Mouse (Mus musculus): ENCODE results near the gene P2rx4. TPM values are rescaled to one million over a fixed set of nuclear protein-coding genes. Genes with fewer than 3 reads are reported as not detected.

P2rx4 gene
- polyA plus RNA-seq, 1 experiment from 2014 or later, result 16.3 TPM

DNA sequence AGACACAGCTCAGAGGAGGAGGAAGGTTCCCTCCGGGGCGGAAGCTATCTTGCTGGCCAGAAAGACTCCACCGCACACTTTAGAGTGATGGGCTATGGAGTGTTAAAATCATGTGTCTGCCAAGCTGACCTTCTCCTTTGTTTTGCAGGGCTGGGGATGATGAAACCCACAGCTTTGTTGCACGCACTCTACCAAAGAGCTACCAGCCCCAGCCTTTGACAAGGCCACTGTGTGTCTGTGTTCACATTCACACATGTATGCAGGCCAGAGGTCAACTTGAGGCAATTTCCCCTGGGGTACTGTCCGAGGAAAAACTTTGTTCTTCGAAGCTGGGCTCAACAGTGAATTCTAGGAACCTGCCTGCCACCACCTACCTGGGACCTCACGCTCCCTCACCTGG is 28.5 kb downstream of the P2rx4 start:
- no peak for DNase-seq (ENCODE audit: low spot score)
- H3K4me1 ChIP-seq, result peaks cover 32% of the 10 kb centered on the region
- no peaks in the 10 kb centered on the region for H3K9me3 ChIP-seq
- WGBS, result 90% methylated on average over 7 of the region's 7 CpGs
- H3K27me3 ChIP-seq (ENCODE audit: insufficient read depth, poor library complexity, severe bottlenecking), result no peaks in the 10 kb centered on the region
- H3K36me3 ChIP-seq, result peaks cover 18% of the 10 kb centered on the region
- H3K4me3 ChIP-seq, result no peak overlapping the region
- H3K27ac ChIP-seq, result no peak overlapping the region

DNA sequence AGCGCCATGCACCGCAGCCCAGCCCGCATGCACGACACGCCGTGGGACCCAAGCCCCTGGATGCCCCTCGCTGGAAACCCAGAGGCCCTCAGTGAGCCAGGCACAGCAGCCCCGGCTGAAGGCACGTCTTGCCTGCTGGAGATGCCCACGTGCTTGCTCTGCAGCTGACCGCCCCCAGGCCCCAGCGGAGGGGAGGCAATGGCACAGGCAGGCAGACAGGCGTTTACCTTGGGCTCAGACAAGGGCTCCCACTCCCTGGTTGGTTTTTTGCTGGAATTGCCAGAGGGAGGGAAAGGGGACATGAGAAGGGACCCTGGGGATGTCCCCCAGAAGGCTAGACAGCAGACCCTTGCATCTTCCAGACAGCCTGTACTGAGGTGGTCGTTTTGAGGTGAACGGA is 29.4 kb downstream of the P2rx4 start:
- Histone ChIP-seq H3K27ac (no peak overlapping the region; the same call in 1 of the 2 replicates), H3K4me3 (no peak overlapping the region), H3K4me1 (peaks cover 23% of the 10 kb centered on the region), H3K27me3 (ENCODE audit: insufficient read depth, poor library complexity, severe bottlenecking) (no peaks in the 10 kb centered on the region), H3K36me3 (peaks cover 26% of the 10 kb centered on the region), H3K9me3 (no peaks in the 10 kb centered on the region)
- DNase-seq (ENCODE audit: low spot score), result no peak
- 89% methylated on average over 15 of the region's 15 CpGs for WGBS

GRCm38 (mm10) chr5:122743880-122744422 is 36.6 kb downstream of the P2rx4 start:
- no peaks in the 10 kb centered on the region for H3K27me3 ChIP-seq (ENCODE audit: insufficient read depth, poor library complexity, severe bottlenecking)
- H3K36me3 ChIP-seq, result peaks cover 68% of the 10 kb centered on the region
- H3K9me3 ChIP-seq, result no peaks in the 10 kb centered on the region
- no peaks in the 10 kb centered on the region for H3K4me1 ChIP-seq
- no peak overlapping the region for H3K27ac ChIP-seq
- 79% methylated on average over 13 of the region's 13 CpGs for WGBS
- H3K4me3 ChIP-seq, result no peak overlapping the region
- DNase-seq (ENCODE audit: low spot score), result no peak

DNA sequence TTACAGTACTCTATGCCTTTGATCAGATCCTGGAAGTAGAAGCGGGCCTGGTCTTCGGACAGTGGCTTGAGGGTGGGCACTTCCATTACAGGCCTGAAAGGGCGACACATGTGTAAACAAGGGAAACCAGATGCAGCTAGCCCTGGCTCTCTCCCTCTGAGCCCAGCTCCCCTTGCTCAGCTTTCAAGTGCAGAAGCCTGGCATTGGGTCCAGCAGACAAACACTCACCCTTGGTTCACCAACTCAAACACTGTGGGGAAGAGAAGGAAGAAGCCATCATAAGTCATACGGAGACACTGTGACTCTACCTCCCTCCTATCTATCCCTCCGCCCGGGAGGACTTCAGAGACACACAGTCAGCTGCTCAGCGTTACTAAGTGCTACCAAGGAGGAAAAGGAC is 40.6 kb downstream of the P2rx4 start:
- no peak overlapping the region for H3K27ac ChIP-seq
- peaks cover 52% of the 10 kb centered on the region for H3K36me3 ChIP-seq
- DNase-seq (ENCODE audit: low spot score), result no peak
- no peak overlapping the region for H3K4me3 ChIP-seq
- no peaks in the 10 kb centered on the region for H3K27me3 ChIP-seq (ENCODE audit: insufficient read depth, poor library complexity, severe bottlenecking)
- H3K9me3 ChIP-seq, result no peaks in the 10 kb centered on the region
- WGBS, result 70% methylated on average over 7 of the region's 7 CpGs
- H3K4me1 ChIP-seq, result no peaks in the 10 kb centered on the region

- no peak for DNase-seq (ENCODE audit: low spot score)
Observed at GRCm38 (mm10) chr5:122754477-122754876, 47.1 kb downstream of the P2rx4 start.

GRCm38 (mm10) chr5:122755620-122756019 is 48.3 kb downstream of the P2rx4 start:
- WGBS, result 93% methylated on average over 4 of the region's 4 CpGs
- Histone ChIP-seq H3K27ac (no peak overlapping the region), H3K9me3 (no peaks in the 10 kb centered on the region), H3K36me3 (peaks cover 48% of the 10 kb centered on the region), H3K4me3 (no peak overlapping the region), H3K27me3 (ENCODE audit: insufficient read depth, poor library complexity, severe bottlenecking) (no peaks in the 10 kb centered on the region), H3K4me1 (peaks cover under 1% of the 10 kb centered on the region)
- no peak for DNase-seq (ENCODE audit: low spot score)

More at GRCm38 (mm10) chr5:122754477-122754876, 47.1 kb downstream of the P2rx4 start:
- Histone ChIP-seq H3K4me1 (no peaks in the 10 kb centered on the region), H3K27ac (no peak overlapping the region), H3K27me3 (ENCODE audit: insufficient read depth, poor library complexity, severe bottlenecking) (no peaks in the 10 kb centered on the region), H3K9me3 (no peaks in the 10 kb centered on the region), H3K36me3 (peaks cover 48% of the 10 kb centered on the region), H3K4me3 (no peak overlapping the region)
- 86% methylated on average over 16 of the region's 16 CpGs for WGBS

- no peak for DNase-seq (ENCODE audit: low spot score)
- H3K4me1 ChIP-seq, result peaks cover 6% of the 10 kb centered on the region
- H3K27me3 ChIP-seq (ENCODE audit: insufficient read depth, poor library complexity, severe bottlenecking), result no peaks in the 10 kb centered on the region
- H3K4me3 ChIP-seq, result no peak overlapping the region
- H3K27ac ChIP-seq, result no peak overlapping the region
- no peaks in the 10 kb centered on the region for H3K9me3 ChIP-seq
- H3K36me3 ChIP-seq, result peaks cover 46% of the 10 kb centered on the region
- WGBS, result 86% methylated on average over 6 of the region's 6 CpGs
Observed at GRCm38 (mm10) chr5:122756144-122756543, 48.8 kb downstream of the P2rx4 start.

- H3K27ac ChIP-seq, result no peak overlapping the region
- no peaks in the 10 kb centered on the region for H3K9me3 ChIP-seq
- peaks cover 41% of the 10 kb centered on the region for H3K36me3 ChIP-seq
- H3K27me3 ChIP-seq (ENCODE audit: insufficient read depth, poor library complexity, severe bottlenecking), result no peaks in the 10 kb centered on the region
- DNase-seq (ENCODE audit: low spot score), result no peak
- 94% methylated on average over 7 of the region's 7 CpGs for WGBS
- H3K4me1 ChIP-seq, result peaks cover 9% of the 10 kb centered on the region
- H3K4me3 ChIP-seq, result no peak overlapping the region
Observed at GRCm38 (mm10) chr5:122756680-122757079, 49.3 kb downstream of the P2rx4 start.

DNA sequence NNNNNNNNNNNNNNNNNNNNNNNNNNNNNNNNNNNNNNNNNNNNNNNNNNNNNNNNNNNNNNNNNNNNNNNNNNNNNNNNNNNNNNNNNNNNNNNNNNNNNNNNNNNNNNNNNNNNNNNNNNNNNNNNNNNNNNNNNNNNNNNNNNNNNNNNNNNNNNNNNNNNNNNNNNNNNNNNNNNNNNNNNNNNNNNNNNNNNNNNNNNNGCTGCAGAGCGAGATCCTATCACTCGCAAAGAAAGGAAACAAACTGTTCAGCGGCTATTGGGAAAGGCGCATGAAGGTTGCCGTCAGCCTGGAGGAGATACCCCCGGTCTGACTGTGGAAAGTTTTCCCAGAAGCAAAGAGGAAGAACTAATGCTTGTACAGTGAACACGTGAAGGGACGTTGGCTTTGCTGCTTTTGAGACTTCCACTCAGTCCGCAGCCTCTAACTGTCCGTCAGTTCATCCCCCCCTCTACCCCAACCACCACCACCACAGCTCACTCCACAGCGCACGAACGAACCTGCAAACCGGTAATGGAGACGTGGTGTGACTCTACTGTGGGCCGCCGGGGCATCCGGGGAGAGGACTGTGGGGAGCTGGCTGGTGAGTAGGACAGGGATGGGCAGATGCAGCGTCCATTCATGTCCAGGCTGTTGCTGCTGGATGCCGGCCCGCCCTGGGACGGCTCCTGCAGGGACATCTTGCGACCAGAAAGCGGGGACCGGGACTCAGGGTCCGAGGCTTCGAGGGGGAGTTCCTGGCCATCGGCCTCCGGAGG is 56.1 kb downstream of the P2rx4 start:
- H3K36me3 ChIP-seq, result peaks cover 3% of the 10 kb centered on the region
- peak overlapping the region; percentile 72 for H3K27ac ChIP-seq
- H3K27me3 ChIP-seq (ENCODE audit: insufficient read depth, poor library complexity, severe bottlenecking), result no peaks in the 10 kb centered on the region
- WGBS, result 67% methylated on average over 29 of the region's 29 CpGs
- H3K4me3 ChIP-seq, result peak overlapping the region; percentile 23; the same call in 1 of the 2 replicates
- peaks cover 29% of the 10 kb centered on the region for H3K4me1 ChIP-seq
- no peak for DNase-seq (ENCODE audit: low spot score)
- H3K9me3 ChIP-seq, result no peaks in the 10 kb centered on the region

DNA sequence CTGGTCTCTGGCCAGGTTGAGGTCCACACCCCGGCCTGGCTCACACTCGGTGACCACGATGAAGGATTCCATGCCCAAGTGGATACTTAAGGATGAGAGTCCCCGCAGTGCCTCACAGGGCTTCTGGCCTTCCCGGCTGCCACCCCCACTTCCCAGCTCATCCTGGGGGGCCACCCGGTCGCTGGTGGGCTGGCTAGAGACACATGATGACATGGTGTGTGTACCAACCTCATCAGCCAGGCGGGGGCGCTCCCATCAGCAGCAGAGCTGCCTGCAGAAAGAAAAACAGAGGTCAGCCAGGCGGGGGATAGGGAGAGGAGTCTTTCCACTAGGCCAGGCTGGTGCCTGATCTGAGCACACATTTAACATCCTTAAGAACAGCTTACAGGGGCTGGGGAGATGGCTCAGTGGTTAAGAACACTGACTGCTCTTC is 56.7 kb downstream of the P2rx4 start:
- DNase-seq (ENCODE audit: low spot score), result no peak

GRCm38 (mm10) chr5:122767283-122767682 is 59.9 kb downstream of the P2rx4 start:
- Histone ChIP-seq H3K27me3 (ENCODE audit: insufficient read depth, poor library complexity, severe bottlenecking) (no peaks in the 10 kb centered on the region), H3K4me3 (no peak overlapping the region), H3K36me3 (peaks cover 2% of the 10 kb centered on the region), H3K27ac (no peak overlapping the region), H3K4me1 (peaks cover 28% of the 10 kb centered on the region), H3K9me3 (no peaks in the 10 kb centered on the region)
- no peak for DNase-seq (ENCODE audit: low spot score)
- WGBS, result 92% methylated on average over 11 of the region's 11 CpGs

More for the DNA sequence above, 56.7 kb downstream of the P2rx4 start:
- peak overlapping the region; percentile 72 for H3K27ac ChIP-seq
- H3K4me1 ChIP-seq, result peaks cover 29% of the 10 kb centered on the region
- H3K27me3 ChIP-seq (ENCODE audit: insufficient read depth, poor library complexity, severe bottlenecking), result no peaks in the 10 kb centered on the region
- 45% methylated on average over 10 of the region's 10 CpGs for WGBS
- H3K9me3 ChIP-seq, result no peaks in the 10 kb centered on the region
- H3K36me3 ChIP-seq, result no peaks in the 10 kb centered on the region; the same call in 1 of the 2 replicates
- H3K4me3 ChIP-seq, result peak overlapping the region; percentile 23; the same call in 1 of the 2 replicates

DNA sequence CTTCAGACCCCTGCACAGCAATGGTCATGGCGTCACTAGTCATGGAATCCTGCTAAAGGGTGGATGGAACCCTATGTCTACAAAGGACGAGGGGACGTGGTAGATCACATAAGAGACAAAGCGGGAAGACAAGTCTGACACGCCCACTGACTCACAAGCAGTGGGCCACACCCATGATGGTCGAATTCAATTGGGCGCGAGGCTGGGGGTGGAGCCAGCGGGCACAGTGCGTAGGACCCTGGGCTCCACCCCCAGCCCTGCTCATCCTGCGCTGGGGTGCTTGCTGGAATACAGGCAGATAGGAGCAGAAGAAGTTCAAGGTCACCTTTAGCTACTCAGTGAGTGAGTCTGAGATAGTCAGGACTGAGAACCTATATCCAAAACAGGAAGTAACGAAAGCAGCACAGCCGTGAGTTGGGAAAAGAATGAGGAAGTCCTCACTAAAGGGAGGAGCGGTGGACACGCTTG is 61.8 kb downstream of the P2rx4 start:
- Histone ChIP-seq H3K9me3 (no peaks in the 10 kb centered on the region), H3K36me3 (peaks cover 15% of the 10 kb centered on the region), H3K4me3 (no peak overlapping the region), H3K27ac (no peak overlapping the region), H3K27me3 (ENCODE audit: insufficient read depth, poor library complexity, severe bottlenecking) (no peaks in the 10 kb centered on the region), H3K4me1 (peaks cover 9% of the 10 kb centered on the region)
- no peak for DNase-seq (ENCODE audit: low spot score)
- 77% methylated on average over 15 of the region's 15 CpGs for WGBS

DNA sequence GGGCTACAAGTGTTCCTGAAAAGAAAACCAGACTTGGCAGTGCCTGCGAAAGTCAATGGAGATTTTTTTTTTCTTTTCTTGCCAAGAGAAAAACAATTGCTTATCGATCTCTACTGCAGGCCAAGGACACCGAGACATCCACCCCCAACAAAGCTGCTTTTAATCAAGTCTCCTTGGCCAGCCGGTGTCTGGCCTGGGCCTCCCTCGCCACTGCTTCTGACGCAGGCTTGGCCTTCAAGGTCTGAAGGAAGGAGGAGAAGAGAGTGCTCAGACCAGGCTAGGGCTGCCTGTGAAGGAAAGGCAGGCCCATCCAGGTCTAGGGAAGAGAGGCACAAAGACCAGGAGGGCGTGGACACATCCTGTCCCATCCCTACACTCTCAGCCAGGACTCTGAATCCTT is 63.0 kb downstream of the P2rx4 start:
- Histone ChIP-seq H3K36me3 (peaks cover 15% of the 10 kb centered on the region), H3K9me3 (no peaks in the 10 kb centered on the region), H3K4me1 (peaks cover 17% of the 10 kb centered on the region), H3K27ac (peak overlapping the region; percentile 77), H3K27me3 (ENCODE audit: insufficient read depth, poor library complexity, severe bottlenecking) (no peaks in the 10 kb centered on the region), H3K4me3 (no peak overlapping the region)
- WGBS, result 57% methylated on average over 7 of the region's 7 CpGs
- DNase-seq (ENCODE audit: low spot score), result no peak

Measured in heart, embryonic 10.5 days (tissue).